In the genomic region with DNA sequence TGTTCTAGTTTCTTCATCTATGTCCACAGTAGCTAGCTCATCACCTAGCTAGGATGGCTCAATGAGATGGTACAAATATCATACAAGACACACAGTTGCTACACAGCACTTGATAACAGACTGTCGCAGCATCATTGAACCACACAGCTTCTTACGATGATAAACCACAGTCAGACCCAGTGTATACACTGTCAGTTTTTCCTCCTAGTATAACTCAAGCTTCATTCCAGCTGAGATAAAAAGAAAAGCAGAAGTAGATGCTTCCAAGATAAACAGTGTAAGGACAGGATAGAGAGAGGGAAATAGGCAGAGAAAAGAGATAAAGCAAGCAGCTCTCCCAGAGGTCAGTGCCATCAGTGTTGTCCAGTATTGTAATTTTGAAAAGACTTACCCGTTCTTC, we compare ENCODE assay signal across 25 mouse cellular contexts.
DNase-seq lines count a peak whose midpoint lies in the region; ATAC-seq and TF ChIP-seq lines count a peak whose summit lies in the region.
"Had no signal": no experiment of that assay in that cellular context is flagged by ENCODE, and none has a peak within 500 bp of the region (broad histone marks: within the 10 kb centered on the region; RNA-seq: fewer than 3 reads in every experiment).

No protein-coding gene starts in this region.

- H3K9me3 ChIP-seq in liver, embryonic 12.5 days (replicated peaks): 0 out of 2 replicates have a peak, but pooled peaks cover 10% of the 10 kb centered on the region
- no peaks in the 10 kb centered on the region for H3K9me3 ChIP-seq in liver, embryonic 11.5 days (ENCODE audit: control insufficient read depth, low read length)
- 0 out of 2 replicates have a peak, but pooled peaks cover 3% of the 10 kb centered on the region for H3K9me3 ChIP-seq in G1E (replicated peaks)
- no peaks in the 10 kb centered on the region for H3K9me3 ChIP-seq in MEL (replicated peaks; ENCODE audit: insufficient read depth, low read length)

- 0 out of 2 replicates have a peak, but pooled peaks have one; percentile 27 for ATAC-seq in liver, embryonic 12.5 days
- no peak for ATAC-seq in liver, embryonic 11.5 days (replicated peaks; ENCODE audit: low FRiP score)
- ATAC-seq in G1E (ENCODE audit: extremely low read depth, insufficient number of reproducible peaks, low FRiP score, poor library complexity, severe bottlenecking): peak; percentile 40; the same call in 1 of the 2 replicates
- ATAC-seq: activated CD4-positive, CD25-positive, alpha-beta regulatory T cell, adult 4 months; CD4-positive, CD25-positive, alpha-beta regulatory T cell, adult 4 months; Patski had no signal

- TF ChIP-seq CTCF in G1E (IDR thresholded peaks at IDR 0.05; ENCODE audit: low read depth, low read length) (no peak), MEL (IDR thresholded peaks at IDR 0.05 in 2 of 3, conservative IDR thresholded peaks at IDR 0.05 in 1 of 3; ENCODE audit: control insufficient read depth in 1 of 3, insufficient read depth in 1 of 3, low read depth in 2 of 3, low read length in 3 of 3, poor library complexity in 1 of 3, severe bottlenecking in 1 of 3) (no peak)
- no peak for TF ChIP-seq CTCF in gastrocnemius, adult 2 months (IDR thresholded peaks at IDR 0.05)

- no peaks in the 10 kb centered on the region; the same call in 1 of the 2 replicates for H3K27me3 ChIP-seq in liver, embryonic 12.5 days (replicated peaks)
- H3K27me3 ChIP-seq in liver, embryonic 11.5 days (replicated peaks; ENCODE audit: control insufficient read depth, insufficient read depth, low read length): no peaks in the 10 kb centered on the region
- H3K27me3 ChIP-seq in G1E (ENCODE audit: insufficient read depth, low read length) (peaks cover 11% of the 10 kb centered on the region), MEL (ENCODE audit: control insufficient read depth in 1 of 2, insufficient read depth in 2 of 2, low read length in 2 of 2) (no peaks in the 10 kb centered on the region; a peak in 1 of 4 replicates)
- H3K27me3 ChIP-seq: CH12.LX, Patski had no signal

- intact Hi-C loops in gastrocnemius, adult 2 months (cut with DNase I): no loop called here

- H3K9ac ChIP-seq in liver, embryonic 12.5 days: no peak overlapping the region
- H3K9ac ChIP-seq in liver, embryonic 11.5 days (ENCODE audit: low read depth, low read length): no peak overlapping the region
- no peak overlapping the region for H3K9ac ChIP-seq in MEL (ENCODE audit: control insufficient read depth, low read depth, low read length, poor library complexity, severe bottlenecking)

- no peaks in the 10 kb centered on the region for H3K79me2 ChIP-seq in MEL (ENCODE audit: control insufficient read depth, insufficient read depth, low read length, poor library complexity)

- TF ChIP-seq POLR2A in MEL (IDR thresholded peaks at IDR 0.05; ENCODE audit: control insufficient read depth in 1 of 2, insufficient read depth in 1 of 2, low read depth in 1 of 2, low read length in 2 of 2, poor library complexity in 1 of 2): no peak

- H3K4me3 ChIP-seq in liver, embryonic 12.5 days: no peak overlapping the region
- H3K4me3 ChIP-seq in liver, embryonic 11.5 days (ENCODE audit: low read depth, low read length): no peak overlapping the region
- H3K4me3 ChIP-seq in G1E (ENCODE audit: low read depth, low read length): no peak overlapping the region
- no peak overlapping the region for H3K4me3 ChIP-seq in MEL (ENCODE audit: control insufficient read depth in 1 of 2, insufficient read depth in 1 of 2, low read depth in 2 of 2, low read length in 2 of 2)
- H3K4me3 ChIP-seq in gastrocnemius, adult 2 months: no peak overlapping the region

- H3K4me1 ChIP-seq in liver, embryonic 12.5 days: peaks cover 22% of the 10 kb centered on the region
- H3K4me1 ChIP-seq in liver, embryonic 11.5 days (replicated peaks; ENCODE audit: control insufficient read depth, insufficient read depth, low read length): peaks cover 4% of the 10 kb centered on the region; the same call in 1 of the 2 replicates
- H3K4me1 ChIP-seq in G1E (ENCODE audit: insufficient read depth, low read depth, low read length) (peaks cover 29% of the 10 kb centered on the region), MEL (ENCODE audit: control insufficient read depth in 1 of 2, insufficient read depth in 2 of 2, low read length in 2 of 2) (peaks cover 0 to 20% of the 10 kb centered on the region in 2 experiments; a peak in 2 of 4 replicates)

- no peaks in the 10 kb centered on the region for H3K36me3 ChIP-seq in liver, embryonic 12.5 days
- H3K36me3 ChIP-seq in liver, embryonic 11.5 days (ENCODE audit: control insufficient read depth, insufficient read depth, low read length): no peaks in the 10 kb centered on the region
- no peaks in the 10 kb centered on the region for H3K36me3 ChIP-seq in G1E (replicated peaks)
- H3K36me3 ChIP-seq in MEL (ENCODE audit: control insufficient read depth in 1 of 2, insufficient read depth in 2 of 2, low read length in 2 of 2): peaks cover 0 to 22% of the 10 kb centered on the region in 2 experiments; a peak in 2 of 4 replicates

- DNase-seq in liver, embryonic 11.5 days (ENCODE audit: low spot score): no peak
- DNase-seq in G1E (ENCODE audit: low spot score) (no peak), MEL (ENCODE audit: low read depth, low spot score) (peak; percentile 73), MEL-GATA-1-ER (ENCODE audit: extremely low read depth, low read depth) (peak; percentile 50), MN1 (ENCODE audit: low spot score) (no peak)
- DNase-seq in gastrocnemius, adult 2 months: no peak
- DNase-seq in thymus, adult 18-20 months: no peak
- DNase-seq: adrenal gland, adult 2 months; adrenal gland, adult 8-10 months; adrenal gland, postnatal 10 days; adrenal gland, postnatal 14 days; adrenal gland, postnatal 25 days; adrenal gland, postnatal 36 days; B cell, adult 2 months; cerebellum, adult 11 months; cerebellum, adult 11-12 months; cerebellum, adult 18-20 months; cerebellum, adult 2 months; cerebellum, adult 8-10 months; cerebellum, adult 9-10 months had no signal

- H3K4me2 ChIP-seq in liver, embryonic 12.5 days: no peak overlapping the region
- no peak overlapping the region for H3K4me2 ChIP-seq in liver, embryonic 11.5 days

- 41% methylated on average over 3 of the region's 3 CpGs for WGBS in liver, embryonic 12.5 days (ENCODE audit: insufficient replicate concordance)
- 65% methylated on average over 3 of the region's 3 CpGs for WGBS in liver, embryonic 11.5 days

- peak; percentile 82 to 92 for TF ChIP-seq EP300 in MEL (IDR thresholded peaks at IDR 0.05; ENCODE audit: low read depth in 1 of 2, low read length in 2 of 2)

- TF ChIP-seq RAD21 in MEL (IDR thresholded peaks at IDR 0.05; ENCODE audit: low read depth, low read length): no peak

- H3K27ac ChIP-seq in liver, embryonic 12.5 days: no peak overlapping the region
- no peak overlapping the region for H3K27ac ChIP-seq in liver, embryonic 11.5 days (ENCODE audit: low read depth, low read length)
- peak overlapping the region; percentile 26 for H3K27ac ChIP-seq in MEL (ENCODE audit: control insufficient read depth, low read depth, low read length)
- H3K27ac ChIP-seq in gastrocnemius, adult 2 months: no peak overlapping the region

TF ChIP-seq in MEL, 35 proteins besides CTCF, POLR2A, EP300 and RAD21:
- no peak for TF ChIP-seq ZKSCAN1 (IDR thresholded peaks at IDR 0.05; ENCODE audit: low read depth, low read length)
- 0 out of 2 replicates have a peak, but pooled peaks have one; percentile 23 for TF ChIP-seq HCFC1 (IDR thresholded peaks at IDR 0.05; ENCODE audit: low read depth, low read length)
- no peak for TF ChIP-seq CHD2 (IDR thresholded peaks at IDR 0.05; ENCODE audit: low read length)
- no peak for TF ChIP-seq TAL1 (IDR thresholded peaks at IDR 0.05; ENCODE audit: low read length)
- TF ChIP-seq SIN3A (IDR thresholded peaks at IDR 0.05; ENCODE audit: low read length): peak; percentile 35; the same call in 1 of the 2 replicates
- no peak for TF ChIP-seq NRF1 (IDR thresholded peaks at IDR 0.05; ENCODE audit: insufficient read depth, low read depth, low read length, poor library complexity, severe bottlenecking)
- TF ChIP-seq MAFK (IDR thresholded peaks at IDR 0.05; ENCODE audit: borderline replicate concordance, low read depth, low read length): no peak
- TF ChIP-seq NELFE (IDR thresholded peaks at IDR 0.05; ENCODE audit: low read depth, low read length): no peak
- peak; percentile 71; the same call in 1 of the 2 replicates for TF ChIP-seq ETS1 (IDR thresholded peaks at IDR 0.05; ENCODE audit: low read depth, low read length)
- TF ChIP-seq GABPA (IDR thresholded peaks at IDR 0.05; ENCODE audit: low read depth, low read length): no peak
- TF ChIP-seq MEF2A (IDR thresholded peaks at IDR 0.05; ENCODE audit: extremely low read depth, insufficient replicate concordance, low read depth, low read length, poor library complexity, severe bottlenecking): no peak
- TF ChIP-seq TCF12 (IDR thresholded peaks at IDR 0.05; ENCODE audit: low read depth, low read length): peak; percentile 85
- peak; percentile 75 for TF ChIP-seq RCOR1 (IDR thresholded peaks at IDR 0.05; ENCODE audit: low read depth, low read length)
- no peak for TF ChIP-seq BHLHE40 (IDR thresholded peaks at IDR 0.05; ENCODE audit: borderline replicate concordance, low read depth, low read length)
- TF ChIP-seq MXI1 (IDR thresholded peaks at IDR 0.05; ENCODE audit: low read depth, low read length): no peak
- no peak for TF ChIP-seq CHD1 (IDR thresholded peaks at IDR 0.05; ENCODE audit: low read depth, low read length)
- peak; percentile 38; the same call in 1 of the 2 replicates for TF ChIP-seq ZNF384 (IDR thresholded peaks at IDR 0.05; ENCODE audit: low read depth, low read length)
- peak; percentile 76 for TF ChIP-seq GATA1 (IDR thresholded peaks at IDR 0.05; ENCODE audit: low read depth, low read length)
- TF ChIP-seq MAX (IDR thresholded peaks at IDR 0.05; ENCODE audit: low read length): no peak
- no peak for TF ChIP-seq USF1 (IDR thresholded peaks at IDR 0.05; ENCODE audit: low read depth, low read length)

Comparison
In these comparisons a context has a peak if more than half of its experiments do, and no peak if none do; other contexts are left out.
1. DNase-seq: peak in MEL (single experiment) and MEL-GATA-1-ER (single experiment); none in liver, embryonic 11.5 days (single experiment), G1E (single experiment), gastrocnemius, adult 2 months (single experiment), MN1 (single experiment) and thymus, adult 18-20 months (0 of 2).